Mouse (Mus musculus) heart, embryonic 12.5 days (tissue): ENCODE measurements at regions not wholly inside any gene's neighbourhood (a gene's known extent, or its start where the extent isn't known, plus 50 kb on each side); places are given as distances from the start of the nearest gene placed in this dataset.

ENCODE experiments used
- ATAC-seq: fragments of 200-750 bp; cut with Nextera tagmentation; 2 replicates; pipeline ENCODE4 v1.8.0; 2017; ENCODE audit warnings: moderate TSS enrichment, moderate library complexity; ENCODE audit not compliant: insufficient number of reproducible peaks, low FRiP score
- H3K27ac ChIP-seq: fragments of 300-500 bp; sonication (generic); 2 replicates; pipeline ENCODE4 v1.5.1; 2016; ENCODE audit warnings: mild to moderate bottlenecking, moderate library complexity; ENCODE audit not compliant: poor library complexity, severe bottlenecking
- H3K27me3 ChIP-seq: fragments of 300-500 bp; sonication (generic); replicated peaks from 2 replicates; pipeline ENCODE4 v1.6.1; 2016; ENCODE audit warnings: mild to moderate bottlenecking, moderate library complexity
- H3K36me3 ChIP-seq: fragments of 300-500 bp; sonication (generic); 2 replicates; pipeline ENCODE4 v1.6.1; 2016; ENCODE audit warnings: mild to moderate bottlenecking, moderate library complexity
- H3K4me1 ChIP-seq: fragments of 300-500 bp; sonication (generic); replicated peaks from 2 replicates; pipeline ENCODE4 v1.6.1; 2016; ENCODE audit warnings: mild to moderate bottlenecking
- H3K4me2 ChIP-seq: fragments of 300-500 bp; sonication (generic); 2 replicates; pipeline ENCODE4 v1.6.1; 2016; ENCODE audit warnings: mild to moderate bottlenecking, moderate library complexity
- H3K4me3 ChIP-seq: fragments of 300-500 bp; sonication (generic); 2 replicates; pipeline ENCODE4 v1.5.1; 2016; ENCODE audit warnings: mild to moderate bottlenecking
- H3K9ac ChIP-seq: fragments of 300-500 bp; sonication (generic); 2 replicates; pipeline ENCODE4 v1.6.1; 2016; ENCODE audit warnings: mild to moderate bottlenecking, moderate library complexity
- H3K9me3 ChIP-seq: fragments of 300-500 bp; sonication (generic); replicated peaks from 2 replicates; pipeline ENCODE4 v1.6.1; 2016; ENCODE audit warnings: mild to moderate bottlenecking, moderate library complexity
- WGBS: fragments of 180-500 bp; shearing (Covaris S2); methylation state at CpG from one replicate; pipeline ENCODE4 v1.1.7; 2016; 5-methylcytosine and 5-hydroxymethylcytosine counted together

GRCm38 (mm10) chr10:8955499-8956211 is 69.8 kb upstream of the Sash1 start:
- Histone ChIP-seq H3K9ac (no peak overlapping the region), H3K4me1 (peaks cover 9% of the 10 kb centered on the region), H3K4me3 (no peak overlapping the region), H3K27me3 (no peaks in the 10 kb centered on the region), H3K36me3 (no peaks in the 10 kb centered on the region), H3K27ac (no peak overlapping the region; the same call in 1 of the 2 replicates), H3K4me2 (no peak overlapping the region), H3K9me3 (no peaks in the 10 kb centered on the region)
- WGBS = 54% methylated on average over 6 of the region's 6 CpGs
- ATAC-seq = no peak

DNA sequence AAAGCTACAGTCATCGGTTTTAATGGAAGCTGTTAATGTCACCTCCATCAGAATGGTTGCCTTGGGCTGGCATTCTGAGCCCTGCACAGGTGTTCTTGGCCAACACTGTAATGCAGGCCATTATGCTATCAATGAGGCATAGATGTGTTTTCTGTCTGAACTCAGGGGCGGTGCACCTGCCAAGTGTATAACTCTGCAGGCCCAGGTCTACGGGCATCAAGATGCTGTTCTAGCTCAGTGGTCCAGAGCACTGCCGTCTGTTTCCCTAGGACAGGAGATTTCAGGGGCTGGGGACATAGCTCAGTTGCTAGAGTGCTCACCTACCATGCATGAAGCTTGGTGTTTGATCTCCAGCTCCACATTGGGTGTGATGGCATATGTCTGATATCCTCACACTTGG is 68.1 kb upstream of the Sash1 start:
- no peaks in the 10 kb centered on the region for H3K9me3 ChIP-seq
- WGBS = 83% methylated on average over 4 of the region's 4 CpGs

GRCm38 (mm10) chr10:8952922-8953321 is 67.1 kb upstream of the Sash1 start:
- H3K4me1 ChIP-seq = peaks cover 9% of the 10 kb centered on the region
- no peaks in the 10 kb centered on the region for H3K36me3 ChIP-seq
- no peak for ATAC-seq
- no peaks in the 10 kb centered on the region for H3K27me3 ChIP-seq
- no peak overlapping the region for H3K27ac ChIP-seq
- WGBS = 79% methylated on average over 5 of the region's 5 CpGs
- H3K9me3 ChIP-seq = no peaks in the 10 kb centered on the region
- H3K9ac ChIP-seq = no peak overlapping the region
- H3K4me3 ChIP-seq = no peak overlapping the region
- no peak overlapping the region for H3K4me2 ChIP-seq

More for the DNA sequence above, 68.1 kb upstream of the Sash1 start:
- H3K36me3 ChIP-seq = no peaks in the 10 kb centered on the region
- ATAC-seq = no peak
- no peak overlapping the region for H3K4me2 ChIP-seq
- no peak overlapping the region for H3K4me3 ChIP-seq
- no peaks in the 10 kb centered on the region for H3K27me3 ChIP-seq
- no peak overlapping the region for H3K27ac ChIP-seq
- no peak overlapping the region for H3K9ac ChIP-seq
- peaks cover 9% of the 10 kb centered on the region for H3K4me1 ChIP-seq

DNA sequence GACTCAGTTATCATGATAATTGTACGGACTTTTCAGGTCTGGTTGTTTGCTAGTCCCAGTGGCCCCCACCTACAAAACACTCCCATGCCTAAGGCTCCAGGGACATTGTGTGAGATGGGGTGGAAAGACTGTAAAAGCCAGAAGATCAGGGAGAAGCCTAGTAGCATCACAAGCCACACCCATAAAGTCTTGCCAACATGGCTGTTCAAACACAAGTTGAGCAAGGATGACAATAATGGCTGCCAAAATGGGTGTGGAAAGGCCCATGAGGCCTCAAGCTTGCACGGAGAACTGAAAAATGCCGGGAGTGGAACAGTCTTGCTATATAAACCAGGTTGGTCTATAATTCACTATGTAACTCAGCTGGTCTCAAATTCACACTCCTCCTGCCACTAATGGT is 66.1 kb upstream of the Sash1 start:
- H3K27me3 ChIP-seq = no peaks in the 10 kb centered on the region
- H3K4me2 ChIP-seq = no peak overlapping the region
- H3K4me3 ChIP-seq = no peak overlapping the region
- no peak overlapping the region for H3K9ac ChIP-seq
- 79% methylated on average over 3 of the region's 3 CpGs for WGBS
- H3K9me3 ChIP-seq = no peaks in the 10 kb centered on the region
- no peak for ATAC-seq
- H3K27ac ChIP-seq = no peak overlapping the region
- peaks cover 9% of the 10 kb centered on the region for H3K4me1 ChIP-seq
- no peaks in the 10 kb centered on the region for H3K36me3 ChIP-seq

GRCm38 (mm10) chr10:8951236-8951825 is 65.5 kb upstream of the Sash1 start:
- Histone ChIP-seq H3K4me2 (no peak overlapping the region), H3K9me3 (no peaks in the 10 kb centered on the region), H3K27ac (no peak overlapping the region), H3K9ac (no peak overlapping the region), H3K4me3 (no peak overlapping the region), H3K36me3 (no peaks in the 10 kb centered on the region), H3K4me1 (peaks cover 9% of the 10 kb centered on the region), H3K27me3 (no peaks in the 10 kb centered on the region)
- ATAC-seq = no peak
- 77% methylated on average over 10 of the region's 10 CpGs for WGBS

- no peak overlapping the region for H3K4me3 ChIP-seq
- no peak for ATAC-seq
- no peak overlapping the region for H3K27ac ChIP-seq
- peaks cover 7% of the 10 kb centered on the region; the same call in 1 of the 2 replicates for H3K4me1 ChIP-seq
- no peaks in the 10 kb centered on the region for H3K36me3 ChIP-seq
- H3K27me3 ChIP-seq = no peaks in the 10 kb centered on the region
- no peak overlapping the region for H3K4me2 ChIP-seq
- no peaks in the 10 kb centered on the region for H3K9me3 ChIP-seq
- no peak overlapping the region for H3K9ac ChIP-seq
- 72% methylated on average over 3 of the region's 3 CpGs for WGBS
Measured at GRCm38 (mm10) chr10:8948227-8948626, 62.4 kb upstream of the Sash1 start.

DNA sequence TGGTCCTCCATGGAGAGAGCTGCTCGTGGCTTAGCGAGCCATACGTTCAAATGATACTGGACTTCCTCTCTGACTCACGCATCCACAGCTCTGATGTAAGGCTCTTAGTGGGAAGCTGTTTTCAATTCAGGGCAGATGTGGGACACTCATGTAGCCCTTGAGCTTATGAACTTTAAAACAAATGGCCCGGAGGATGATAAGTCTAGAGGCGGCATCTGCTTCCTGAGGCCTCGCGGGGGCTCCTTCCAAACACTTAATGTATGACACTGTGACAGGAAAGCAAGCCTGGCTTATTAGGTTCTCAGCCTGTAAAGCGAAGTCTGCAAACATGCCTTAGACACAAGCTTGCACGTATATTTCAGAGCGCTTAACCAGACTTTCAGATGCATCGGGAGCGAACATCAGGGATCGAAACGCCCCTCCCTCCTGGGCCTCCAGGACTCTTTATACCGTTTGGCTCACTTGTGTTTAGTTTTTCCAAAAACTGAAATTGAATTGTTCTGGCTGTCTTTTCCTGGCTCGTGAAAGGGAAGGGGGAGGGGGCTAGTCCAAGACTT is 59.4 kb upstream of the Sash1 start:
- no peak overlapping the region for H3K4me3 ChIP-seq
- H3K36me3 ChIP-seq = no peaks in the 10 kb centered on the region
- ATAC-seq = peak; percentile 51; the same call in 1 of the 2 replicates
- 57% methylated on average over 17 of the region's 17 CpGs for WGBS
- no peak overlapping the region for H3K9ac ChIP-seq
- H3K9me3 ChIP-seq = no peaks in the 10 kb centered on the region
- peak overlapping the region; percentile 27; the same call in 1 of the 2 replicates for H3K27ac ChIP-seq
- no peaks in the 10 kb centered on the region for H3K27me3 ChIP-seq
- H3K4me1 ChIP-seq = peaks cover 7% of the 10 kb centered on the region; the same call in 1 of the 2 replicates
- peak overlapping the region; percentile 26 for H3K4me2 ChIP-seq

- ATAC-seq = no peak
- H3K4me1 ChIP-seq = peaks cover 7% of the 10 kb centered on the region; the same call in 1 of the 2 replicates
- no peak overlapping the region for H3K27ac ChIP-seq
- no peak overlapping the region for H3K4me3 ChIP-seq
- 60% methylated on average over 5 of the region's 5 CpGs for WGBS
- H3K27me3 ChIP-seq = no peaks in the 10 kb centered on the region
- H3K9me3 ChIP-seq = no peaks in the 10 kb centered on the region
- no peak overlapping the region for H3K9ac ChIP-seq
- H3K36me3 ChIP-seq = no peaks in the 10 kb centered on the region
- H3K4me2 ChIP-seq = peak overlapping the region; percentile 26; the same call in 1 of the 2 replicates
Measured at GRCm38 (mm10) chr10:8944586-8944985, 58.7 kb upstream of the Sash1 start.

- H3K9me3 ChIP-seq = no peaks in the 10 kb centered on the region
- no peak overlapping the region for H3K4me3 ChIP-seq
- H3K27me3 ChIP-seq = no peaks in the 10 kb centered on the region
- no peak overlapping the region for H3K9ac ChIP-seq
- H3K36me3 ChIP-seq = no peaks in the 10 kb centered on the region
- 87% methylated on average over 6 of the region's 6 CpGs for WGBS
- no peak overlapping the region for H3K4me2 ChIP-seq
- peaks cover 7% of the 10 kb centered on the region; the same call in 1 of the 2 replicates for H3K4me1 ChIP-seq
- no peak overlapping the region for H3K27ac ChIP-seq
- ATAC-seq = no peak
Measured at GRCm38 (mm10) chr10:8943698-8944097, 57.8 kb upstream of the Sash1 start.

GRCm38 (mm10) chr10:8942967-8943471 is 57.1 kb upstream of the Sash1 start:
- no peak overlapping the region for H3K27ac ChIP-seq
- no peaks in the 10 kb centered on the region for H3K36me3 ChIP-seq
- no peak overlapping the region for H3K4me2 ChIP-seq
- peaks cover 7% of the 10 kb centered on the region; the same call in 1 of the 2 replicates for H3K4me1 ChIP-seq
- no peaks in the 10 kb centered on the region for H3K27me3 ChIP-seq
- 76% methylated on average over 6 of the region's 6 CpGs for WGBS
- no peak for ATAC-seq
- H3K9ac ChIP-seq = no peak overlapping the region
- H3K4me3 ChIP-seq = no peak overlapping the region
- no peaks in the 10 kb centered on the region for H3K9me3 ChIP-seq

GRCm38 (mm10) chr10:8936369-8936768 is 50.5 kb upstream of the Sash1 start:
- Histone ChIP-seq H3K9ac (no peak overlapping the region), H3K36me3 (no peaks in the 10 kb centered on the region), H3K27me3 (no peaks in the 10 kb centered on the region), H3K4me1 (no peaks in the 10 kb centered on the region), H3K4me2 (no peak overlapping the region), H3K4me3 (no peak overlapping the region), H3K9me3 (no peaks in the 10 kb centered on the region), H3K27ac (no peak overlapping the region)
- 80% methylated on average over 4 of the region's 4 CpGs for WGBS
- ATAC-seq = no peak
